Mouse (Mus musculus): ENCODE measurements around the gene Gm9887.
"Not testable (repeated sequence)": the region's sequence is repeated elsewhere in the genome, so short reads cannot be mapped to it uniquely, and the experiment has no call there.

The Gm9887 gene

GRCm38 (mm10) chr12:69385542-69386280 lies 13.5 kb upstream of the Gm9887 start:
- DNase-seq = no peak

- no peak for DNase-seq
Measured at GRCm38 (mm10) chr12:69384606-69385005, 12.3 kb upstream of the Gm9887 start.

GRCm38 (mm10) chr12:69382880-69383279 lies 10.6 kb upstream of the Gm9887 start:
- no peak for DNase-seq

GRCm38 (mm10) chr12:69378558-69379454 lies 6.5 kb upstream of the Gm9887 start:
- no peak for DNase-seq

- not testable (repeated sequence) for DNase-seq
Measured at GRCm38 (mm10) chr12:69377636-69378035, 5.4 kb upstream of the Gm9887 start.

- DNase-seq = no peak
Measured at GRCm38 (mm10) chr12:69377188-69377587, 4.9 kb upstream of the Gm9887 start.

- no peak for DNase-seq
Measured at GRCm38 (mm10) chr12:69376132-69376531, 3.9 kb upstream of the Gm9887 start.

GRCm38 (mm10) chr12:69373850-69374766 lies 1.9 kb upstream of the Gm9887 start:
- no peak for DNase-seq

GRCm38 (mm10) chr12:69372731-69373331 lies 573 bp upstream of the Gm9887 start:
- no peak for DNase-seq

- DNase-seq = no peak
Measured at GRCm38 (mm10) chr12:69371421-69371853, 821 bp downstream of the Gm9887 start.

GRCm38 (mm10) chr12:69370936-69371335 lies 1.3 kb downstream of the Gm9887 start:
- no peak for DNase-seq

GRCm38 (mm10) chr12:69367557-69367956 lies 4.7 kb downstream of the Gm9887 start:
- no peak for DNase-seq

- DNase-seq = no peak
Measured at GRCm38 (mm10) chr12:69366424-69366823, 5.8 kb downstream of the Gm9887 start.

- no peak for DNase-seq
Measured at GRCm38 (mm10) chr12:69365757-69366156, 6.5 kb downstream of the Gm9887 start.

GRCm38 (mm10) chr12:69363899-69364762 lies 8.1 kb downstream of the Gm9887 start:
- DNase-seq = peak; percentile 56

- DNase-seq = not testable (repeated sequence)
Measured at GRCm38 (mm10) chr12:69363110-69363509, 9.1 kb downstream of the Gm9887 start.

GRCm38 (mm10) chr12:69362388-69362787 lies 9.9 kb downstream of the Gm9887 start:
- no peak for DNase-seq

GRCm38 (mm10) chr12:69361919-69362318 lies 10.3 kb downstream of the Gm9887 start:
- no peak for DNase-seq

GRCm38 (mm10) chr12:69360997-69361899 lies 11.0 kb downstream of the Gm9887 start:
- DNase-seq = peak; percentile 98

GRCm38 (mm10) chr12:69360655-69360996 lies 11.6 kb downstream of the Gm9887 start:
- DNase-seq = peak; percentile 84

Data from layer of hippocampus, adult 9-11 months (tissue).